17 mouse cellular contexts compared by ENCODE assay signal in genomic region chr9:21453459-21453858, GRCm38 (mm10). TPM values are rescaled to one million over a fixed set of nuclear protein-coding genes. Genes with fewer than 3 reads are reported as not detected.
A peak's percentile ranks its signal among the peaks of the same experiment; 100 is the strongest.
DNase-seq lines count a peak whose midpoint lies in the region; ATAC-seq and TF ChIP-seq lines count a peak whose summit lies in the region.
"Had no signal": no experiment of that assay in that cellular context is flagged by ENCODE, and none has a peak within 500 bp of the region (broad histone marks: within the 10 kb centered on the region; RNA-seq: fewer than 3 reads in every experiment).

No protein-coding gene starts in this region.

- DNase-seq in left cerebral cortex, adult 2 months (ENCODE audit: extremely low spot score in 1 of 2, low spot score in 2 of 2): no peak
- no peak for DNase-seq in left cerebral cortex, postnatal 36 days (ENCODE audit: low spot score in 2 of 2)
- DNase-seq in adrenal gland, adult 2 months: no peak
- no peak for DNase-seq in hindbrain, embryonic 14.5 days (ENCODE audit: low spot score)
- DNase-seq: adrenal gland, adult 8-10 months; cerebellum, adult 9-10 months; kidney, adult 9 months; kidney, postnatal 4 days; layer of hippocampus, postnatal 36 days; lung, adult 2 months; right cerebral cortex, adult 18-20 months had no signal

- H3K27me3 ChIP-seq in hindbrain, embryonic 14.5 days (ENCODE audit: control insufficient read depth, insufficient read depth, low read length): no peaks in the 10 kb centered on the region
- H3K27me3 ChIP-seq: limb, embryonic 12.5 days; midbrain, embryonic 15.5 days had no signal

- intact Hi-C loops in left cerebral cortex, adult 2 months (cut with DNase I): no loop called here
- intact Hi-C loops in left cerebral cortex, postnatal 36 days (cut with DNase I): no loop called here

- H3K27ac ChIP-seq in left cerebral cortex, adult 2 months: peak overlapping the region; percentile 78
- H3K27ac ChIP-seq in bone marrow, adult 2 months (ENCODE audit: control insufficient read depth, insufficient read depth, low read depth, low read length, poor library complexity): peak overlapping the region; percentile 42; the same call in 1 of the 2 replicates
- H3K27ac ChIP-seq in hindbrain, embryonic 14.5 days: no peak overlapping the region
- H3K27ac ChIP-seq: hindbrain, embryonic 10.5 days; limb, embryonic 12.5 days; midbrain, embryonic 15.5 days had no signal

- H3K4me2 ChIP-seq in hindbrain, embryonic 14.5 days (replicated peaks): no peak overlapping the region
- H3K4me2 ChIP-seq: limb, embryonic 12.5 days; midbrain, embryonic 15.5 days had no signal

- H3K9ac ChIP-seq in hindbrain, embryonic 14.5 days: no peak overlapping the region
- H3K9ac ChIP-seq: limb, embryonic 12.5 days; midbrain, embryonic 15.5 days had no signal

- no peaks in the 10 kb centered on the region for H3K9me3 ChIP-seq in hindbrain, embryonic 14.5 days (ENCODE audit: control insufficient read depth, low read length)
- H3K9me3 ChIP-seq: hindbrain, embryonic 10.5 days; limb, embryonic 12.5 days; midbrain, embryonic 15.5 days had no signal

- 0 out of 2 replicates have a peak, but pooled peaks have one; percentile 7 for ATAC-seq in common myeloid progenitor, adult 5-6 weeks (replicated peaks; ENCODE audit: low read depth, poor library complexity, severe bottlenecking)
- ATAC-seq in megakaryocyte progenitor cell, adult 5-6 weeks (replicated peaks; ENCODE audit: poor library complexity): peak; percentile 12
- no peak for ATAC-seq in hindbrain, embryonic 14.5 days (ENCODE audit: low FRiP score)
- ATAC-seq: midbrain, embryonic 15.5 days had no signal

- TF ChIP-seq CTCF in left cerebral cortex, adult 2 months (IDR thresholded peaks at IDR 0.05): no peak
- no peak for TF ChIP-seq CTCF in bone marrow, adult 2 months (IDR thresholded peaks at IDR 0.05; ENCODE audit: control insufficient read depth, insufficient read depth, low read length)

- H3K4me1 ChIP-seq in bone marrow, adult 2 months (ENCODE audit: control insufficient read depth, insufficient read depth, low read length): peaks cover 20% of the 10 kb centered on the region
- no peaks in the 10 kb centered on the region for H3K4me1 ChIP-seq in hindbrain, embryonic 14.5 days (replicated peaks; ENCODE audit: control insufficient read depth, insufficient read depth, low read length)
- H3K4me1 ChIP-seq: limb, embryonic 12.5 days; midbrain, embryonic 15.5 days had no signal

- no peak overlapping the region for H3K4me3 ChIP-seq in left cerebral cortex, adult 2 months
- no peak overlapping the region for H3K4me3 ChIP-seq in bone marrow, adult 2 months (replicated peaks; ENCODE audit: control insufficient read depth, low read depth, low read length)
- H3K4me3 ChIP-seq in hindbrain, embryonic 14.5 days (replicated peaks; ENCODE audit: low read length): no peak overlapping the region
- H3K4me3 ChIP-seq: hindbrain, embryonic 10.5 days; limb, embryonic 12.5 days; midbrain, embryonic 15.5 days had no signal

- no peak for TF ChIP-seq POLR2A in bone marrow, adult 2 months (IDR thresholded peaks at IDR 0.05; ENCODE audit: borderline replicate concordance, control insufficient read depth, low read depth, low read length)

- 0 out of 2 replicates have a peak, but pooled peaks cover 3% of the 10 kb centered on the region for H3K36me3 ChIP-seq in hindbrain, embryonic 14.5 days (replicated peaks; ENCODE audit: control insufficient read depth, insufficient read depth)
- H3K36me3 ChIP-seq: midbrain, embryonic 15.5 days had no signal

- WGBS in bone marrow, adult 2 months: 46% methylated on average over 2 of the region's 2 CpGs
- 89% methylated on average over 2 of the region's 2 CpGs for WGBS in hindbrain, embryonic 14.5 days

RNA-seq across cellular contexts. Expression of gene Dnm2, which starts 28.8 kb away (rescaled TPM):
- total RNA-seq in left cerebral cortex, adult 2 months (2021): 10 to 100 TPM; 56.1 to 61.0 TPM
- 10 to 100 TPM; 48.1 to 71.8 TPM for total RNA-seq in left cerebral cortex, postnatal 36 days (2021)
- 86.9 and 130 TPM in 2 replicates for polyA plus RNA-seq in bone marrow, adult 2 months (2011; ENCODE audit: insufficient read depth, insufficient read length, low replicate concordance, missing spikeins)
- 53.9 and 65.9 TPM in 2 replicates for total RNA-seq in common myeloid progenitor, adult 5-6 weeks (2017)
- total RNA-seq in megakaryocyte progenitor cell, adult 5-6 weeks (2015): 63.4 and 64.5 TPM in 2 replicates
- 87.0 and 89.9 TPM in 2 replicates for total RNA-seq in megakaryocyte progenitor cell, adult 5-6 weeks (2017)
- 100 to 1,000 TPM in 1 of 2 experiments, 10 to 100 TPM in 1; 99.0 to 134 TPM for total RNA-seq in adrenal gland, adult 2 months (2021)
- polyA plus RNA-seq in adrenal gland, adult 2 months (2012; rRNA removed): 328 and 381 TPM in 2 replicates
- 58.3 and 60.7 TPM in 2 replicates for polyA plus RNA-seq in hindbrain, embryonic 14.5 days (2014; fragmentation: Nextera tagmentation; extraction: Ambion mirVana)

RNA-seq across cellular contexts. Expression of gene Qtrt1, which starts 41.8 kb away (rescaled TPM):
- total RNA-seq in left cerebral cortex, adult 2 months (2021): 10 to 100 TPM; 26.2 to 35.7 TPM
- total RNA-seq in left cerebral cortex, postnatal 36 days (2021): 10 to 100 TPM; 19.1 to 31.3 TPM
- 24.8 and 56.3 TPM in 2 replicates for polyA plus RNA-seq in bone marrow, adult 2 months (2011; ENCODE audit: insufficient read depth, insufficient read length, low replicate concordance, missing spikeins)
- 22.5 and 25.5 TPM in 2 replicates for total RNA-seq in common myeloid progenitor, adult 5-6 weeks (2017)
- total RNA-seq in megakaryocyte progenitor cell, adult 5-6 weeks (2015): 34.0 and 37.9 TPM in 2 replicates
- 16.0 and 27.9 TPM in 2 replicates for total RNA-seq in megakaryocyte progenitor cell, adult 5-6 weeks (2017)
- 10 to 100 TPM; 13.1 to 15.9 TPM for total RNA-seq in adrenal gland, adult 2 months (2021)
- 23.4 and 28.6 TPM in 2 replicates for polyA plus RNA-seq in adrenal gland, adult 2 months (2012; rRNA removed)
- 39.3 and 39.7 TPM in 2 replicates for polyA plus RNA-seq in hindbrain, embryonic 14.5 days (2014; fragmentation: Nextera tagmentation; extraction: Ambion mirVana)

RNA-seq across cellular contexts. Expression of gene Tmed1, which starts 56.6 kb away (rescaled TPM):
- 10 to 100 TPM; 13.1 to 13.9 TPM for total RNA-seq in left cerebral cortex, adult 2 months (2021)
- 10 to 100 TPM; 14.2 to 16.7 TPM for total RNA-seq in left cerebral cortex, postnatal 36 days (2021)
- 6.7 and 7.6 TPM in 2 replicates for polyA plus RNA-seq in bone marrow, adult 2 months (2011; ENCODE audit: insufficient read depth, insufficient read length, low replicate concordance, missing spikeins)
- 13.8 and 17.1 TPM in 2 replicates for total RNA-seq in common myeloid progenitor, adult 5-6 weeks (2017)
- total RNA-seq in megakaryocyte progenitor cell, adult 5-6 weeks (2015): 8.5 and 8.6 TPM in 2 replicates
- 16.2 and 19.5 TPM in 2 replicates for total RNA-seq in megakaryocyte progenitor cell, adult 5-6 weeks (2017)
- total RNA-seq in adrenal gland, adult 2 months (2021): 10 to 100 TPM; 22.6 to 36.6 TPM
- polyA plus RNA-seq in adrenal gland, adult 2 months (2012; rRNA removed): 34.9 and 36.4 TPM in 2 replicates
- 46.3 and 51.1 TPM in 2 replicates for polyA plus RNA-seq in hindbrain, embryonic 14.5 days (2014; fragmentation: Nextera tagmentation; extraction: Ambion mirVana)
